Mouse (Mus musculus) heart, embryonic 15.5 days (tissue): ENCODE results near the gene Ckm. TPM values are rescaled to one million over a fixed set of nuclear protein-coding genes. Genes with fewer than 3 reads are reported as not detected.

ENCODE experiments used
- ATAC-seq: fragments of 200-750 bp; cut with Nextera tagmentation; replicated peaks from 2 replicates; pipeline ENCODE4 v1.8.0; 2017; ENCODE audit warnings: low read depth, moderate TSS enrichment; ENCODE audit not compliant: insufficient number of reproducible peaks, insufficient read depth, low FRiP score
- H3K27ac ChIP-seq: fragments of 300-500 bp; sonication (generic); 2 replicates; pipeline ENCODE4 v1.5.1; 2015; ENCODE audit warnings: mild to moderate bottlenecking, inconsistent platforms
- H3K27me3 ChIP-seq: fragments of 300-500 bp; sonication (generic); 2 replicates; pipeline ENCODE4 v1.6.1; 2015; ENCODE audit warnings: inconsistent platforms
- H3K36me3 ChIP-seq: fragments of 300-500 bp; sonication (generic); 2 replicates; pipeline ENCODE4 v1.6.1; 2015; ENCODE audit warnings: mild to moderate bottlenecking, inconsistent platforms
- H3K4me1 ChIP-seq: fragments of 300-500 bp; sonication (generic); replicated peaks from 2 replicates; pipeline ENCODE4 v1.6.1; 2015; ENCODE audit warnings: inconsistent platforms
- H3K4me2 ChIP-seq: fragments of 300-500 bp; sonication (generic); 2 replicates; pipeline ENCODE4 v1.6.1; 2015; ENCODE audit warnings: inconsistent platforms, mild to moderate bottlenecking, moderate library complexity
- H3K4me3 ChIP-seq: fragments of 300-500 bp; sonication (generic); 2 replicates; pipeline ENCODE4 v1.5.1; 2015; ENCODE audit warnings: mild to moderate bottlenecking, inconsistent platforms
- H3K9ac ChIP-seq: fragments of 300-500 bp; sonication (generic); 2 replicates; pipeline ENCODE4 v1.6.1; 2015; ENCODE audit warnings: mild to moderate bottlenecking, inconsistent platforms
- H3K9me3 ChIP-seq: fragments of 300-500 bp; sonication (generic); replicated peaks from 2 replicates; pipeline ENCODE4 v1.6.1; 2016; ENCODE audit warnings: inconsistent platforms
- WGBS: fragments of 180-500 bp; shearing (Covaris S2); methylation state at CpG from one replicate; pipeline ENCODE4 v1.1.7; 2015; ENCODE audit warnings: mixed read lengths; 5-methylcytosine and 5-hydroxymethylcytosine counted together
- microRNA counts: library from miRNA; unstranded; fragments of <30 nt; microRNA quantifications from one replicate; lab custom pipeline; 2016
- microRNA-seq: library from miRNA; unstranded; fragments of <30 nt; microRNA quantifications from one replicate; pipeline ENCODE4, GENCODE M21; 2016
- polyA plus RNA-seq: library from polyadenylated mRNA; unstranded; fragments of >200 nt; fragmentation: Nextera tagmentation; extraction: Ambion mirVana; gene quantifications from 2 replicates; pipeline ENCODE4 v1.2.1, GENCODE M21; 2015

The Ckm gene
- polyA plus RNA-seq, 1 experiment from 2014 or later, result 2,052 TPM

DNA sequence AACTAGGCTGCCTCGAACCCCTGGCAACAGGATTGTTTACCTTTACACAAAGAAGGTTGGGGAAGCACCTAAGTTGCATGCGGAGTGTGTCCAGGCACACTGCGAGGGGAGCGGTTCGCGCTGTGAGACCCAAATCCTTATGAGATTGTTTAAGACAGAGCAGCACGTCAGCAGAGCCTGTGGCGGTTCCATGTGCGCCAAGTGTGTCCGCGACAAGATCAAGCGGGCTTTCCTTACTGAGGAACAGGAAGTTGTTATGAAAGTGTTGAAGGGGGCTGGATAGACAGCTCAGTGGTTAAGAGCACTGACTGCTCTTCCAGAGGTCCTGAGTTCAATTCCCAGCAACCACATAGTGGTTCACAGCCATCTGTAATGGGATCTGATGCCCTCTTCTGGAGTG is 63.7 kb downstream of the Ckm start:
- peaks cover 57% of the 10 kb centered on the region for H3K27me3 ChIP-seq
- 65% methylated on average over 12 of the region's 12 CpGs for WGBS
- H3K9me3 ChIP-seq, result no peaks in the 10 kb centered on the region
- H3K36me3 ChIP-seq, result no peaks in the 10 kb centered on the region
- no peak overlapping the region for H3K4me3 ChIP-seq
- H3K4me2 ChIP-seq, result no peak overlapping the region
- H3K9ac ChIP-seq, result no peak overlapping the region
- ATAC-seq, result no peak
- H3K27ac ChIP-seq, result no peak overlapping the region
- peaks cover 22% of the 10 kb centered on the region for H3K4me1 ChIP-seq

DNA sequence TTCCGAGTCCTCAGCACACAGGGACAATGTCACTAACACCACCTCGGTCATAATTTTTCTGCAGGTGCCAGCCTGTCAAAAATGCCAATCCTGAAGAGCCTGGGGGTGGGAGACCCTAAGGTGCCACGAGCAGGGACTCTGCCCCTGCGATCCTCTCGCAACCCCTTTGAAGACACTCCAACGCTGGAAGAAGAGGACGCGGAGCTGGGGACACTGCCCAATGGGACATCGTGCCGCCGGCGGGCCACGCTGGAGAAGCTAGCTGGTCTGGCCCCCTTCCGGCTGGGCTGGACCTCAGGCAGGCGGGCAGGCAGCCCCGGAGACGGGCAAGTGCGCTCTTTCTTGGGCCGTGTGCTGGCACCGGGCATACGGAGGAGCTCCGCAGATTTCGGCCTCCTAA is 64.8 kb downstream of the Ckm start:
- H3K27me3 ChIP-seq, result peaks cover 68% of the 10 kb centered on the region
- H3K27ac ChIP-seq, result no peak overlapping the region
- no peaks in the 10 kb centered on the region for H3K36me3 ChIP-seq
- no peak overlapping the region for H3K4me2 ChIP-seq
- ATAC-seq, result no peak
- H3K4me3 ChIP-seq, result no peak overlapping the region
- no peaks in the 10 kb centered on the region for H3K9me3 ChIP-seq
- peaks cover 27% of the 10 kb centered on the region for H3K4me1 ChIP-seq
- 35% methylated on average over 23 of the region's 23 CpGs for WGBS
- H3K9ac ChIP-seq, result no peak overlapping the region

DNA sequence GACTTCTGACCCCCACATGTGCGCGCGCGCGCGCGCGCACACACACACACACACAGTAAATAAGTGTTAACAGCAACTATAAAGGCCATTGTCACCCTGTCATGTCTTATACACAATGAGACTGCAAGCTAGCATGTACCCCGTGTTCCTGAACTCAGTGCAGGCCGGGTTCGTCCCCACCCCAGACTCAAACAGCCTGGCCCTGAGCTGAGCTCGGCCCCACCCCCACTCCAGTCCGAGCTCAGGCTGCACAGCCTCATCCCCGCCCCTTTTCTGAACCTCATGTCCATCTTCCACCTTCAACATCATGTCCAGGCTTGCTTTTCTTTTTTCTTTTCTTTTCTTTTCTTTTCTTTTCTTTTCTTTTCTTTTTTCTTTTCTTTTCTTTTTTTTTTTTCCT is 65.7 kb downstream of the Ckm start:
- H3K27ac ChIP-seq, result no peak overlapping the region
- H3K27me3 ChIP-seq, result peaks cover 73% of the 10 kb centered on the region
- 17% methylated on average over 14 of the region's 14 CpGs for WGBS
- no peak overlapping the region for H3K4me2 ChIP-seq
- H3K9me3 ChIP-seq, result no peaks in the 10 kb centered on the region
- H3K4me1 ChIP-seq, result peaks cover 20% of the 10 kb centered on the region
- no peaks in the 10 kb centered on the region for H3K36me3 ChIP-seq
- ATAC-seq, result no peak
- no peak overlapping the region for H3K9ac ChIP-seq
- H3K4me3 ChIP-seq, result no peak overlapping the region

DNA sequence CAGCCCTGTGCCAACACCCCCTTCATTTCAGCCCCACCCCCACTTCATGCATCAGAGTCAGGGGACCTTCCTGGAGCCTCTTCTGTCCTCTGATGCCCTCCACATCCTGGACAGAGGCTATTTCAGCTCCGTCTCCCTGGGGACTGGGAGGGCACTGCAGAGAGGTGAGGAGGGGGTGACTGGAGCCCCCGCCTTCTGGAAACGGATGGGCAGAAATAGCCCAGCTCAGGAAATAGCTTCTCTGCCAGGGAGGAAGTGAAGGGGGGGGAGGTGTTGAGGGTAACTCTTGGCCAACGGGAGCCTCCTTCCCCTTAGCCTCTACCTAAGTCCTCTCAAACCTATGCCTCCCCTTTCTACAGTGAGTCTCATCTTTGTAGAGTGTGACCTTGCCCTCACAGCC is 67.8 kb downstream of the Ckm start:
- H3K36me3 ChIP-seq, result no peaks in the 10 kb centered on the region
- H3K4me1 ChIP-seq, result peaks cover 18% of the 10 kb centered on the region
- no peak overlapping the region for H3K27ac ChIP-seq
- ATAC-seq, result no peak
- peaks cover 71% of the 10 kb centered on the region for H3K27me3 ChIP-seq
- WGBS, result 14% methylated on average over 4 of the region's 4 CpGs
- H3K4me3 ChIP-seq, result no peak overlapping the region
- no peaks in the 10 kb centered on the region for H3K9me3 ChIP-seq
- no peak overlapping the region for H3K9ac ChIP-seq
- H3K4me2 ChIP-seq, result no peak overlapping the region

MicroRNAs within 50 kb of the gene (microRNA counts, 519-probe panel; counts per million panel counts)
- microRNA mmu-miR-343 (lab: Ali Mortazavi, UCI), result not detected

Small RNA genes within 50 kb of the gene (microRNA-seq; reads per million reads assigned to microRNA genes)
- not detected for gene Mir343

Other genes with a start within 250 kb of the Ckm start
- gene Gipr, start 238.6 kb upstream of the Ckm start, polyA plus RNA-seq, result 73.8 and 73.9 TPM in 2 replicates
- gene Eml2, start 228.4 kb upstream of the Ckm start, polyA plus RNA-seq, result 18.9 and 21.0 TPM in 2 replicates
- gene Gpr4, start 192.2 kb upstream of the Ckm start, polyA plus RNA-seq, result 2.1 and 2.2 TPM in 2 replicates
- gene Opa3, start 176.4 kb upstream of the Ckm start, polyA plus RNA-seq, result 33.8 and 37.9 TPM in 2 replicates
- gene Vasp, start 133.0 kb upstream of the Ckm start, polyA plus RNA-seq, result 81.2 and 81.6 TPM in 2 replicates
- 0.11 and 0.16 TPM in 2 replicates for gene Ppm1n, start 124.7 kb upstream of the Ckm start, polyA plus RNA-seq
- 27.2 TPM in 2 replicates for gene Rtn2, start 122.2 kb upstream of the Ckm start, polyA plus RNA-seq
- 0.20 and 0.47 TPM in 2 replicates for gene Fosb, start 94.7 kb upstream of the Ckm start, polyA plus RNA-seq
- gene Ercc1, start 60.0 kb upstream of the Ckm start, polyA plus RNA-seq, result 59.8 and 60.3 TPM in 2 replicates
- 13.6 and 15.5 TPM in 2 replicates for gene Cd3eap, start 45.3 kb upstream of the Ckm start, polyA plus RNA-seq
- 13.5 and 14.4 TPM in 2 replicates for gene Ppp1r13l, start 45.0 kb upstream of the Ckm start, polyA plus RNA-seq
- 8.9 and 11.3 TPM in 2 replicates for gene Ercc2, start 22.8 kb upstream of the Ckm start, polyA plus RNA-seq
- gene Klc3, start 672 bp upstream of the Ckm start, polyA plus RNA-seq, result 3.0 and 4.3 TPM in 2 replicates
- 7.6 and 8.5 TPM in 2 replicates for gene Mark4, start 54.0 kb downstream of the Ckm start, polyA plus RNA-seq
- 0.91 and 1.1 TPM in 2 replicates for gene Exoc3l2, start 58.6 kb downstream of the Ckm start, polyA plus RNA-seq
- 1.5 and 1.7 TPM in 2 replicates for gene Bloc1s3, start 103.6 kb downstream of the Ckm start, polyA plus RNA-seq
- 73.2 and 81.2 TPM in 2 replicates for gene Trappc6a, start 103.6 kb downstream of the Ckm start, polyA plus RNA-seq
- gene Nkpd1, start 113.1 kb downstream of the Ckm start, polyA plus RNA-seq, result not detected in 2 replicates
- gene Ppp1r37, start 158.3 kb downstream of the Ckm start, polyA plus RNA-seq, result 15.8 and 24.0 TPM in 2 replicates
- 0.38 and 0.42 TPM in 2 replicates for gene Zfp296, start 172.5 kb downstream of the Ckm start, polyA plus RNA-seq
- 111 and 131 TPM in 2 replicates for gene Gemin7, start 172.8 kb downstream of the Ckm start, polyA plus RNA-seq
- gene Clasrp, start 199.7 kb downstream of the Ckm start, polyA plus RNA-seq, result 28.5 and 39.0 TPM in 2 replicates
- 6.1 and 10.0 TPM in 2 replicates for gene Relb, start 224.7 kb downstream of the Ckm start, polyA plus RNA-seq